Mouse (Mus musculus): ENCODE data around the gene Lrrfip1. TPM values are rescaled to one million over a fixed set of nuclear protein-coding genes. Genes with fewer than 3 reads are reported as not detected.
A peak's percentile ranks its signal among the peaks of the same experiment; 100 is the strongest.

The Lrrfip1 gene
- total RNA-seq, 1 experiment from 2014 or later: 166 TPM

DNA sequence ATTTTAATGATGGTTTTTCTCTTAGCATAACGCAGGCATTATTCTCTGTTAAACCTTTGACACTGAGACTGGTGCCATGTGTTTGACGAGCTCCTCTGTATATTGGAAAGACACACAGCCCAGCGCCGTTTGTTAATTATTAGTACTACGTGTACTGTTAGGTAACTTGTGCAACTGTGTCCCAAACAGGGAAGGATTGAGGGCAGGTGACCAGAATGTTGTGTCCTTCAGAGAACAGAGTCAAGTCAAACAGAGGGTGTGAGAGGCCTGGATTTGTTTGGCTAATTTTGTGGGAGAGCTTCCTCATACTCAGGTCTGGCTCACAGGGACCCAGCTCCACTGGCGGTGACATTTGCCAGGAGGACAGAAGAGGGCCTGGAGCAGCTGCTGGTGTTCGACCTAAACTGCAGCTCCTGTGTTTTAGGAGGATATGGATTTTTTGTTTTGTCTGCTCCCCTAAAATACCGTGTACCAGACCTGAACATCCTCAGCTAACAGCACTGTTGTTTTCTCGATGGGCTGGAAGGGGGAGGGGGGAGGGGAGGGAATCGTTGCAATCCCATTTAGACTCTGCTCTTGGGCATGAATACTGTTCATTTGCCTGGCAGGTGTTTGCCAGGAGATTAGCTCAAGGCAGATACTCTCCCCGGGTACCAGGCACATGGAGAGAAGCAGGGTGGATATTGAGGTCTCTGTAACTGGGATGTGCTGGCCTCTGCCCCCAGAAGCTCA lies 103.3 kb downstream of the Lrrfip1 start:
- ATAC-seq (replicated peaks; ENCODE audit: low read depth, poor library complexity, severe bottlenecking): no peak

DNA sequence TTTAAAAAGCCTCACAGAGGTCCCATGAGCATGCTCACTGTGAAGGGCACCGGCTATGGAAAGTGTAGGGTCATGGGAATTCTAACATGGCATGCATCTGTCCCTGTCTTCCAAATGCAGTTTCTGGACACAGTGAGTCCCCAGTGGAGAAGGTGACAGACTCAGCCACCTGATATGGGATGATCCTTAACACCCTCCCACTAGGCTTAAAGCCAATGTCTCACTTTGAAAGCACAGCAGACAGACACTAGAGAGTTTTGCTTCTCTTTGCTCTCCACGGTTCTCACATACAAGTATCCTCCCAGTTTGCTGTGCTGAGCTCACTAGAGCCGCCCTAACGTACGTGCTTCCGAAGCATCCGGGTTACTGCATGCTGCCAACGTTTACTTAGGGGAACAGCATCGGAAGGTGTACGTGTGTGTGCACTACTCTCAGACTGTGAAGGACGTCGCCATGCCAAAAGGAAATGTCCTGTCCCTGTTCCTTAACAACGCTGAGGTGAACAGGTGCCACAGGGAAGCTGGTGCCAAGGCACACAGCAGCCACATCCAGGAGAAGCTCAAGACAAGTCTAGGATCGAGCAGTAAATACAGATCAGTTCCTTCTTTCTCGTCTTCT lies 104.9 kb downstream of the Lrrfip1 start:
- ATAC-seq (replicated peaks; ENCODE audit: low read depth, poor library complexity, severe bottlenecking): no peak

DNA sequence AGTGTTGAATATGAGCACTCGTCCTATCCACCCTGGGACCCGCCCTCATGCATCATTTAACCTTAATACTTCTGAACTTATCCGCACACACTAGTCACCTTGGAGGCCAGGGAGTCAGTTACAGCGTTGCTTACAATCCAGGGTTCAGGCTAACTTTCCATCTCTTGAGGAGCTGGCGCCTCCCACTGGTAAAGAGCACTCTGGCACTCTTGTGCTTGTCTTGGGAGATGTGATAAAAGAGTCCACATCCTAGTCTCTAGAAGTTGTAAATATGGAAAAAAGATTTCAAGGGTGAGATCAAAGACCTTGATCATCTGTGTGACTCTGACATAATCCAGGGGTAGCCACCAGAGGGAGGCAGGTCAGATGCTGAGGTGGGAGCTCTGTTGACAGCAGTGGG lies 109.0 kb downstream of the Lrrfip1 start:
- ATAC-seq (replicated peaks; ENCODE audit: low read depth, poor library complexity, severe bottlenecking): 0 out of 2 replicates have a peak, but pooled peaks have one; percentile 32

DNA sequence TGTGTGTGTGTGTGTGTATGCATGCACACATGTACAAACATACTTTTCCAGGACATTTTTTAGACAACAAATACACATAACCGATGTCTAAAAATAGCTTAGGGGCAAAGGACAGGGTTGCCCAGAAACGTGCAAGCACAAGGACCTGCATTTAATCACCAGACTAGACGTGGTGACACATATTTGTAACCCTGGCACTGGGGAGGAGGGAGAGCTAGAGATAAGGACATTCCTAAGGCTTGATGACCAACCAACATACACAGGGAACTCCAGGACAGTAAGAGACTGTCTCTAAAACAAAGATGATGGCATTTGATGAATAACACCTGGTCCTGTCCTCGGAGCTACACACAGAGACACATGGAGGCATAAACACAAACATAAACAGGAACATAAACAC lies 110.8 kb downstream of the Lrrfip1 start:
- ATAC-seq (replicated peaks; ENCODE audit: low read depth, poor library complexity, severe bottlenecking): no peak

DNA sequence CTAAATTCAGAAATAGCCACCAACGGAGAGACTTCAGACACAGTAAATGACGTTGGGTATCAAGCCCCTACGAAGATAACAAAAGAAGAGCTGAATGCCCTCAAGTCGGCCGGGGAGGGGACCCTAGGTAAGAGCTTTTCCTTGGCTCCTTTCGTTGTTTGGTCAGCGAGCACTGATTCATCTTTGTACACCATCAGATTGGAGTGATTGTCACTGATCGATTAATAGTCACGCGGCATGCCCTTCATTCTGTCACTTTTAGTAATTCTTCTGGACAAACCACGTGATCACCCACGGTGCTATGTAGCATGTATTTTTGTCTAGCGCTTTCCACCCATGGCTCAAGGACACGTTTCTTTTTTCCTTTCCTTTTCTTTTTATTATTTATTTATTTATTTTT lies 113.6 kb downstream of the Lrrfip1 start:
- no peak for ATAC-seq (replicated peaks; ENCODE audit: low read depth, poor library complexity, severe bottlenecking)

DNA sequence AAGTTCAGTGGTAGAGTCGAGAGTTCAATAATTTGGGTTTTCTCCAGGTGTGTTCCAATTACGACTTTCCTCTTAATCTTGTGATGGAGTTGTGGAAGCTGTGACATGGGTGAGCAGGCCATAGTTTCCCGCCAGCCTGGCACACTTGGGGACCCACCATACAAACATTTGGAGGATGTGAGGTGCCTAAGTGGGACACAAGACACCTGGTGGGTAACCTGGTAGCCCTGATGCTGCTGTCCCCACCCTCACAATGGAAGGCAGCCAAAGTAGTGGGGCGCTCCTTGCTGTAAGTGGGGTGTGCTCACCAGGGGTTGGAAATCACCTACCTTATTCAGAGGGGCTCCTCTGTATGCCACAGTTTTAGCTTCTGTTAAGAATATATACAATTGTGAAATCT lies 114.1 kb downstream of the Lrrfip1 start:
- ATAC-seq (replicated peaks; ENCODE audit: low read depth, poor library complexity, severe bottlenecking): no peak

DNA sequence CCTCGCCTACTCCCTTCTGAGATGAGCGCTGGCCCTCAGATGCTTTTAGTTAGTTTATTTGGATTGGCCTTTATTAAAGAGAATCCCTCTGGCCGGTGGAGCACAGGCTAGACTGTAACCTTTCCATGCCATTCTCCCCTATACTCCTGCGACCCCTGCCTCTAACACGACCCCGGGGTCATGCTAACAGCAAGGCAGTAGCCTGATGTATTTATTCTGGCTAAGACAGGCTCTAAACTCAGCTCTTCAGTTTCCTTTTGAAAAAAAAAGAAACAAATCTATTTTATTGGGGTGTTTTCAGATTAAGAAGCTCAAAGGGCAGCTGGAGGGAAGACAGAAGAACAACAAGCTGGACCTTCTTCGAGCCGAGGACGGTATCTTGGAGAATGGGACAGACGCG lies 123.6 kb downstream of the Lrrfip1 start:
- ATAC-seq (replicated peaks; ENCODE audit: low read depth, poor library complexity, severe bottlenecking): no peak

DNA sequence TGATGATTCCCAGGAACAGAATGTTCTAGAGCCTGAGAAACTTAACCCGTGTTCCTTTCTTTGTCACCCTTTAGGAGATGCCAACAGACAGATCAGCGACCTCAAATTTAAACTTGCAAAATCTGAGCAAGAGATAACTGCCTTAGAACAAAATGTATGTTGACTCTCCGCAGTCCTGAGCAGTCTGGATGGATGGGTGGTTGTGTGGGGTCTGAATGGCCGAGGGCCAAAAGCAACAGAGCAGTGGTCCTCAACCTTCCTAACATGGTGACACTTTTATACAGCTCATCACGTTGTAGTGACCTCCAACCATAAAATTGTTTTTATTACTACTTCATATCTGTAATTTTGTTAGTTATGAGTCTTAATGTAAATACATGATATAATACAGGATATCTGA lies 124.5 kb downstream of the Lrrfip1 start:
- no peak for ATAC-seq (replicated peaks; ENCODE audit: low read depth, poor library complexity, severe bottlenecking)

DNA sequence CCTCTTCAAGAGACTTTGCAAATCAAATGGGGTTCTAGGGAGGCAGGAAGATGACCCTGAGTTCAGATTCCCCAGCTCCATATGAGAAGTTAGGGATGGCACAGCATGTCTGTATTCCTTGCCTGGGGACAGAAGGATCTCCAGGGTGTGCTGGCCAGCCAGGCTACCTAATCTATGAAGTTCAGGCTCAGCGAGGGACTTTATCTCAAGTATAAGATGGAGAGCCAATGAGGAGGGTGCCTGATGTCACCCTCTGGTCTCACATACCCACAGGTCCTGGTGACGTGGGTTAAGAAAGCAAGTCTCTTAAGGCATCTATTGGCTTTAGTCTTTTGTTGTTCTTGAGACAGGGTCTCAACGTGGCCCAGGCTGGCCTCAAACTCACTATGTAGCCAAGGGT lies 124.9 kb downstream of the Lrrfip1 start:
- ATAC-seq (replicated peaks; ENCODE audit: low read depth, poor library complexity, severe bottlenecking): no peak

DNA sequence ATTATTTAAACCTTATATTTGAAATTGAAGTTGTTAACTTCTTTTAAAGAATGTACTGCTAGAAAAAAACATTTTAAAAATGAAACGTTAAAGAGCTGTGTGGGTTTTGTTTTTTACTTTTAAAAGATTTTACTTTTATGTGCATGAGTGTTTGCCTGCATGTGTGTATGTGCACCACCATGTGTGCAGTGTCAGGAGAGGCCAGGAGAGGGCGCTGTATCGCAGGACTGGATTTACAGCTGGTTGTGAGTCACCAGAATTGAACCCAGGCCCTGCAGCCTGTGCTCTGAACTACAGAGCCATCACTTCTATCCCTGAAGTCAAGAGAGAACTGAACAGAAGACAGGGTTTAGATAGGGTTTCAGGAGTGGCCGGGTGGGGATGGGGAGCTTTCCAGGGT lies 130.3 kb downstream of the Lrrfip1 start:
- ATAC-seq (replicated peaks; ENCODE audit: low read depth, poor library complexity, severe bottlenecking): no peak

DNA sequence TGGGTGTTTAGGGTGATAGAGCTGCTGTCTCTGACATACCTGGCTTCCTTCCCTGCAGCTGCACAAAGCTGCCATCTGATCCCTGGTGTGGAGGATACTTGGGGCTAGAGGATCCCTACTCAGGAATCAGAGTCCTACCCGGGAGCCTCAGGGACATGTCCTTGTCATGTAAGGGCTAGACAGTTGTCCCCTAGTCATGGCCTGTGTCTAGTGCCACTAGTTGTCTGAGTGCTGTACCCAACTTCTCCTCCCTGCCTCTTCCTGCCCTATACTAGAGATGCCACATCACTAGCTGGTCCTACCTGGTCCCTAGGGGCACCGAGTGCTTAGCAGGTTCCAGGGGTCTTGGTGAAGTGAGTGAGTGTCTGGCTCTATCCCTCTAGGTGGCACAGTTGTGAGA lies 138.5 kb downstream of the Lrrfip1 start:
- no peak for ATAC-seq (replicated peaks; ENCODE audit: low read depth, poor library complexity, severe bottlenecking)

DNA sequence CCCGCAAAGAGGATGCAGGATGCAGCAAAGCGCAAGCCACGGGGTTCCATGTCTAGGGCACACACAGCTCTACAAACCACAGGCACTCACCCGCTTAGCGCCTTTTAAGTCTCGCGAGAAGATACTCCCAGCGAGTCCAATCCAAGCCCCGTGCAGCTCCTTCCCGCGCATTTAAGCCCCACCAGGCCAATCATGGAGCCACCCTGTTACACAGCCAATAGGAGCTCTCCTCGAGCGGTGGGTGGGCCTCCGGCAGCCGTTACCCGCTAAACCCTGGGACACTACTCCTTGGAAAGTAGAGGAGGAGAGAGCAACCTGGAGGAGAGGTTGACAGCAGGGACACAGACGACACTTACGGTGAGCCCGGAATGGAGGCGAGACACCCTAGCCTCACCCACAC lies 146.3 kb downstream of the Lrrfip1 start, which contains the start of gene Rbm44:
Gene Rbm44, plus strand, starts transcription at position 277 of the 400 bp plus-strand sequence.
- ATAC-seq (replicated peaks; ENCODE audit: low read depth, poor library complexity, severe bottlenecking): peak; percentile 77

DNA sequence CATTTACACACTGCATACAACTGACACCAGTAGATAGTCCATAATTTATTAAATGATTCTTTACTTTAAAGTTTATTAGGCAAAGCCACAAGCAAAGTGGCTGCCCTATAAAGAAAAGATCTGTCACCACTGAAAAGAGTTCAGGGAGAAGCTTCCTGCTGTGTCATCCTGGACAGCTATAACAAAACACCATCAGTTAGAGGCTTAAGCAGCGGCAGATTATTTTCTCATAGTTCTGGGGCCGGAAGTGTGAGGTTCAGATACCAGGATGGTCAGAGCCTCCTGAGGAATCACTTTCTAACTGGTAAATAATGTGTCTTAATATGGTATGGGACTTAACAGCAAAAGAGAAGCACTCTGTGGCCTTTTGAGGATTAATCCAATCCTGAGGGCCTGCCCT lies 153.0 kb downstream of the Lrrfip1 start:
- peak; percentile 66 for ATAC-seq (replicated peaks; ENCODE audit: low read depth, poor library complexity, severe bottlenecking)

DNA sequence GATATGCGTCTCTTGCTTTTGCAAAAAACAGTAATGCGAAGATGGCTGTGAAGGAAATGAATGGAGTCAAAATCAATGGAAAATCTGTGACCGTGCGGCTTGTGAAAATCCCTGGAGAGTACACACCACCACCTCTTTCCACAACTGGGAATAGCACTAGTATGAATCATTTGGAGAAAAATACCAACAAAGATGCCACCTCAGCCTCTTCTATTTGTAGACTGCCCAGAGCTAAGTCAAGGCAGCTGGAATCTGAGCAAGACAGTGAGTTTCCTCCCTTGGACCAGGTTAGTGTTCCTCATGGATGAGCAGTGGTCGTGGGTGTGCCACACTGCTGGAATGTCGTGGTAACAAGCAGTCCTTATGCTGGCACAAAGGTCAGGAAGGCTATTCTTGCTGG lies 168.3 kb downstream of the Lrrfip1 start:
- ATAC-seq (replicated peaks; ENCODE audit: low read depth, poor library complexity, severe bottlenecking): no peak

DNA sequence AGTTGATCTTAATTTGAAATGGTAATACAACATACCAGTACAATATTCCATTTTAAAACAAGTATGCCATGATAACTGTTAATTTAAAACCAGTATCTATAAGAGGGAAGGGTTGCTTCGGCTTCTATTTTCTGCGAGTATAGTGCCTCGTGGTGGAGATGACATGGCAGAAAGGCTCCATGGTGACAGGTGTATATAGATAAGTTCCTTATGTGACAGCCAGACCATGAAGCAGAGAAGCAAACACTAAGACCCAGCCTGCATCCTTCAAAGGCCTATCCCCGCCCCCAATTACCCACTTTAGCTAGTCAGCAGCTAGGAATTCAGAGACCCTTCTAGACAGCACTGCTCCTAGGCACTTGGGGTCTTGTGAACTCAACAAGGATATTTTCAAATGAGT lies 170.6 kb downstream of the Lrrfip1 start:
- ATAC-seq (replicated peaks; ENCODE audit: low read depth, poor library complexity, severe bottlenecking): no peak

DNA sequence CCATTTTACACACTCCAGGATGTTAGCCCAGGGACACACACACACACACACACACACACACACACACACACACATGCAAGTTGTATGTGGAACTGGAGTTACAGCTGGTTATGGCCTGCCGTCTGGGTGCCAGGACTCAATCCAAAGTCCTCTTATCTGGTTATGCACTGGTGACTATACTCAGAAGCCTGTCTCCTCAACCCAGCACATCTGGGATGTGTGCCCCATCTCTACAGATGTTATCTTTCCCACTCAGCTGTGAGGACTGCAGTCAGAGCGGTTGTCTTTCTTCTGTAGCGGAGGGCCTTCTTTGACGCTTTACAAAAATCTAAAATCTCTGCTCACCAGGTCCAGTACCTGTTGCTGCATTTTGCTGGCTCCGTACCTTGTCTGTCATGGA lies 176.3 kb downstream of the Lrrfip1 start:
- no peak for ATAC-seq (replicated peaks; ENCODE audit: low read depth, poor library complexity, severe bottlenecking)

DNA sequence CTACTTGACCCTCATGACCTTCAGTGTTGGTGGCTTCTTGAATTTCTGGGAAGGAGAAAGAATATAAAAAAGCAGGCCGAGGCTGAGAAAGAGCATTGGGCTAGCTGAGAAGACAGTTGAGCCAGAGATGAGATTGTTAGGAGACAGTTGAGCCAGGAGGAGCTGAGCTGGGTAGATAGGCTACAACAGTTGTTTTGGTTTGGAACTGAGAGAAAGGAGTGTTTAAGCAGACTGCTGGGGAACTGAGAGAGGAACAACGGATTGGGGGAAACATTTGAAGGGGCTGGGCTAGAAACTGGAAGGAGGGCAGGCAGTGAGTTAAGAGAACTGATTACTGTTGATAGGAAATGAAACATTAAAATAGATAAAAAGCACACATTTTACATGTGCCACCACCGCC lies 177.5 kb downstream of the Lrrfip1 start:
- ATAC-seq (replicated peaks; ENCODE audit: low read depth, poor library complexity, severe bottlenecking): peak; percentile 41

DNA sequence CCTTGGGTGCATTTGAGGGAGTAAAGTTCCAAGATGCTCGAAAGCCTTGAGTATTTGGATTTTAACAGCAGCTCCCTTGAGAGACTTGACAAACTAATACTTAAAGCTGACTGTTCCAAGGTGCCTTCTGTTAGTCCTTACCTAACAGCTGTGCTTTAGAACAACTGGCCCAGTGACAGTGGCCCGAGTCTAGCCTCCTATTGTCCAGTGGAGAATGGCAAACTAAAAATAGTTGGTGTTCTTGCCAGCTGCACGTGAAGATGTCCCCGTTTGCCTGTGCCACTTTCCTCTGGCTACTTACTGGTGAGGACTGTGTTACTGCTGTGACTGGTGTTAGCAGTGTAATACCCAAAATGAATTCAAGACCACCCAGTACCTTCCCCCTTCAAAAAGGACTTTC lies 178.3 kb downstream of the Lrrfip1 start:
- no peak for ATAC-seq (replicated peaks; ENCODE audit: low read depth, poor library complexity, severe bottlenecking)

Data from common myeloid progenitor, adult 5-6 weeks (primary cell).